Mouse (Mus musculus): ENCODE measurements at regions not wholly inside any gene's neighbourhood (a gene's known extent, or its start where the extent isn't known, plus 50 kb on each side); places are given as distances from the start of the nearest gene placed in this dataset.

- no peak for DNase-seq (ENCODE audit: low spot score)
Measured at GRCm38 (mm10) chr4:56483708-56484107, 256.2 kb upstream of the Gm26657 start.

- no peak for DNase-seq (ENCODE audit: low spot score)
Measured at GRCm38 (mm10) chr4:56456788-56457187, 283.1 kb upstream of the Gm26657 start.

DNA sequence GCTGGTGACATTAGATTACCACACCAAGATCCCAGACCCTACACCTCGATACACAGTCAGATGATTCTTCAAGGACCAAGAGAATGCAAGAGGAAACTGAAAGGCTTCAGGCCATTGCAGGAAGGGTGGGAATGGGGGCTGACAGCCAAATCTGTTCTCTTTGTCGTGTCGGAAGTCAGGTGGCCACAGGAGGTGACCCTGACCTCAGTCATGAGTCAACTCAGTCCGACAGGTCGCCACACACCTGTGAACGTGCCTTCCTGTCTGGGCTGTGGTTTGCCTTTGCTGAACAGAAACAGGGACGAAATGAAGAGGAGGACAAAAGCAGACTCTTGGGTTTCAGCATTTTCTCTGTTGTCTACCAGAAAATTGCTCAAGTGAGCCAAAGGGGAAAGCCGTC is 318.3 kb upstream of the Gm26657 start:
- DNase-seq (ENCODE audit: low spot score) = no peak

DNA sequence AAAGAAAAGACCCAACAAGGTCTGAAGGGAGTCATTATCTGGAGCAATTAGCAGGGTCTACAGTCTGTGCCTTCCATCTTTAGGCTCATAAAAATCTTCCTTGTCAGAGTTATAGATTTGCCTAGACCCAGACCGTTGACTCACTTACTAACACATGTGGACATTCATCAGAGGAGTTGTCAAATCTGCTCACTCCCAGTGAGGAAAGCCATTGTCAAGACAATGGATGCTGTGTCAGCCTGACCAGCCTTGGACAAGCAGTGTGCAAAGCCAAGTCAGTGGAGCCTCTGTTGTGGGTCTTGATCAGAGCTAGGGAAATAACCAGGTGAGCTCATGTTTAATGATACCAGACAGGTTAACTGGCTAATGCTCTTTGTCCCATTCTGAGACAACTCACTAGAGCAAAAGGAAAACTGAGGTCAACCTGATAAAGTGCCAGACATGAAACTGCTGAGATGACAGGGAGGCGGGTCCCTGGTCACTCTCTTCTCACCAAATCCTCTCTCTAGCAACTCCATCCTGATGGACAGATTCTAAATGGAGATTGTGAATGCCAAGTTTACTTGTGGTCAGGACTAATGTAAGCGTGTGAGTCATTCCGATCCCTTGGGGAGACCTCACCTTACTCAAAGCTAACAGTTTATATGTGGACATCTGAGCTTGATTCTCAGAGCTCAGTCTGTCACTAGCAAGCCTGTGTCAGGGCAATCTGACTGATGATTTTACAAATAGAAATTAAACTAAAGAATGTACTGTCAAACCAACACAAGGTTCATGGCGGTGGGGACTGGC is 320.6 kb upstream of the Gm26657 start:
- no peak for DNase-seq (ENCODE audit: low spot score)

GRCm38 (mm10) chr4:56411024-56411636 is 328.7 kb upstream of the Gm26657 start:
- DNase-seq (ENCODE audit: low spot score) = no peak

DNA sequence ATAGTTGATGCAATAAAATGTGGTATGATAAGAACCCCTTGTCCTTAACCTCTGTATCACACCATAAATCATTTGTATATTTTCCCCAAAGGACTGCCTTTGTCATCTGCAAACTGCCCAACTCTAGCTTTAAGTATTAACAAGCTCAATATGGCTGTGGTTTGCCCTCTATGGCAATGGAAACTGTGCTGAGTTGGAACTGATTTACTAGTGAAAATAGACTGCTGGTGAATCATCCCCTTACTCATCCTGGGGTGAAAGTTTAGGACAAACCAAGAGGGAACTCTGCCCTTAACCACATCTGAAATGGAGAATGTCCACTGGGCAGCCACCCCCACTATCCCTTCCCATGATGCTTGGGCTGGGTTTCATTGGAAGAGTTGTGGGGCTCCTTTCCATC is 346.1 kb upstream of the Gm26657 start:
- no peak for DNase-seq (ENCODE audit: low spot score)

DNA sequence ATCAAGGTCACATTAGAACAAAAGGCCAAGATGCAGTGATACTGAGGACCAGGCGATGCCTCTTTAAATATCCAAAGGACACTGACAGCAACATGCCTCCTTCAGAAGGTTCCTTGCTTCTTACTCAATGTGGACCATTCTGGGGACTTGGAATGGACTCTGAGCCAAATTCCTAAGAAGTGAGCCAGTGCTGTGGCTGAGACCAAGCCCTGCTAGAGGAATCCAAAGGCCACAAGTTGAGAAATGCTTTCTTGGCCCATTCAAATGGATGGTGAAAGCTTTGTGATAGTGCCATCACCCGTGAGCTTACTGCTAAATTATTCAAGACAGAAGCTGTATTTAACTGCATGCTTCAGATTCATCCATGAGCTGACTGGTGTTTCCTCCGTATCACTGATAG is 352.8 kb upstream of the Gm26657 start:
- DNase-seq (ENCODE audit: low spot score) = no peak

GRCm38 (mm10) chr4:56375745-56376144 is 364.1 kb upstream of the Gm26657 start:
- no peak for DNase-seq (ENCODE audit: low spot score)

DNA sequence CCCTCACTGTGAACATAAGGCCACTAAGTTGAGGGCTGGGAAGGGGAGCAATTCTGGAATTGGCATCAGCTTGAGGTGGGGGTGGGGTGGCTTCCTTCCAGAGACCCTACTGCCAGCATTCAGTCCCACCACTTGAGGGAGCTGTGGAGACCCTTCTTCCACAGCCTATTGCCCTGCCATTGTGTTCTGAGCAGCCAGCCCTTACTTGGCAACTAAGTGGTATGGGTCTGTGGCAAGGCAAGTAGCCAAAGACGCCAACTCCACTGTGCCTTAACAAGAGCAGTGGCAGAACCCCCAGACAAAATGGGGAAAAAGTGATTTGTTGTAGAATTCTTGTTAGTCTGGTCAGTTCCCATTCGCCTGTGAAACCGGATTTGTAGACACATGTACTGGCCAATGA is 365.4 kb upstream of the Gm26657 start:
- DNase-seq (ENCODE audit: low spot score) = no peak

DNA sequence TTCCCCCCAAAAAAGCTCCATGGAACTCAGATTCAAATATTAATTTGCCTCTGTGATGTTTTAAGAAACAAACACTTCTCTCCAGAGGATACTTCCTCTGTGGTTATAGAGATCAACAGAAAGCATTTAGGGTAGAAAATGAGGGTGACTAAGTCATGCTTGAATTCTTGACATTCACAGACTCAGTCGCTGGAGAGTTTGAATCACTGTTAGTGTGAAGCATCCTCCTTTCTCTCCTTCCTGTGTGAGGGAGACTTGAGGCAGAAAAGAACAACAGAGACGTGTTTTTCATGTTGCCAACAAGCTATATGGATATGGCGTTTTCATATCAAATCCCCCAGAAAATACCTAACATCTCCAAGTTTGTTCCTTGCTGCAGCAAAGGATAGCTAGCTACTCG is 366.1 kb upstream of the Gm26657 start:
- no peak for DNase-seq (ENCODE audit: low spot score)

DNA sequence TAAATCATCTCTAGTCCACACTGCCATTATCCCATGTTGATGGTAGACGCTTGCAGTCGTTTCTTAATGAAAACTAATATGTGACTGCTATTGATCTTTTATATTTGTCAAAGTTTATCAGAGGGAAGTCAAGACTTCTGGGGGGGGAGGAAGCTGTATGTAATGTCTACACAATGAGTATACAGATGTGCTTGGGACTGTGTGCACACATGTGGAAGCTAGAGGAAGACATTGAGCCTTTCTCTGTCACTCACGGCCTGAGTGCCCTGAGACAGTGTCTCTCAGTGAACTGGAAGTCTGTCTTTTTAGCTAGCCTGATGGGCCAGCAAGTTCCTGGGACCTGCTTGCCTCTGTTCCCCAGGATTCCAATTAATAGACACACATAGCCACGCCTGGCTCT is 366.7 kb upstream of the Gm26657 start:
- DNase-seq (ENCODE audit: low spot score) = no peak

- DNase-seq (ENCODE audit: low spot score) = no peak
Measured at GRCm38 (mm10) chr4:56372711-56373110, 367.2 kb upstream of the Gm26657 start.

DNA sequence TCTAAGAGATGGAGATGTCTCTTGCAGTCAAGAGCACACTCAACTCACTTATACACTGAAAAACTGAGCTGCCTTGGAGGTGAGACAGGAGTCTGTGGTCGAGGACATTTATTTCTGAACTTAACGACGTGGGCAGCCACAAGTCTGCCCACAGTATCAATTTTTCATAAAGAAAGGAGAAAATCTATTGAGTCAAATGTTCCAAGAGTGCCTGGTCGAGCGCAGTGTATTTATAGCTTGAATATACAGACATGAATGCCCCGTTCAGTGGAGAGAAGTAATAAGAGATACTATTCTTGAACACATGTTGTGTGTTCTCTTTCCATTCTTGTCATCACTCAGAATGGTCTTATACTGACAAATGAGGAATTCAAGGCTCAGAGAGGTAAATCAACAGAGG is 375.3 kb upstream of the Gm26657 start:
- no peak for DNase-seq (ENCODE audit: low spot score)

GRCm38 (mm10) chr4:56362121-56362520 is 377.7 kb upstream of the Gm26657 start:
- DNase-seq (ENCODE audit: low spot score) = no peak

DNA sequence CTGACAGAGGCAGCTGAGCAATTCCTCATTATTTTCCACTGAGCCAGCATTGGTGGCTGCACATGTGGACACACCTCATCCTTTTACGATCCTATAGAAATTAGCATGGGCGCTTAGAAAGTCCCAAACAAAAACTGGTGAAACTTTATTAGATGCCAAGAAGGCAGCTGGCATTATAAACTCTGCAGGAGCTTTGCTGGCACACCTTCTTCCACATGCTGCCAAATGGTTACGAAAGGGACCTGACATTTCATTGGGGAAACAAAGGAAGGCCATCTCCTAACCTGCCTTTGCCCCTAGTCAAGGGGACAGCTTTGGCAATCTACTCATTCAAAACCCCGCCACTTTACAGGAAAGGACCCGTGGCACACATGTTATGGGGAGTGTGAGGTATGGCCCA is 390.7 kb upstream of the Gm26657 start:
- no peak for DNase-seq (ENCODE audit: low spot score)

DNA sequence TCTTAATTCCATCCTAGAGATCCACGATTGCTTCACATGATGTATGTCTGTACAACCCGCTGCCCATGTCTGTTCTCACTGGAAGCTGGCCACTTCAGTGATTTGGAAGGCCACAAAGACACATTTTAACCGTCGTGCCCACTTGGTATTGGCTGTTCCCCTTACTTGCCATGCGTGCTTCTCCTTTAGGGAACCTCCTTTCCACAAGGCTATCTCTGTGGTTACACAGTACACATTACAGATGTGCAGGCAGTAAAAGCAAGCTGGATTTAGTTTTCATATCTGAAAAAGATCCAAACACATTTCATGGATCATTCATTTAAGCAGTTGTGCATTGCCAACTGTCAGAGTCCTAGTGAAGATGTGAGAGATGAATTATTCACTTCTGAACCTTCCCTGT is 414.7 kb upstream of the Gm26657 start:
- DNase-seq (ENCODE audit: low spot score) = no peak

GRCm38 (mm10) chr4:56319134-56319533 is 420.7 kb upstream of the Gm26657 start:
- no peak for DNase-seq (ENCODE audit: low spot score)

- no peak for DNase-seq (ENCODE audit: low spot score)
Measured at GRCm38 (mm10) chr4:56305664-56306330, 434.1 kb upstream of the Gm26657 start.

DNA sequence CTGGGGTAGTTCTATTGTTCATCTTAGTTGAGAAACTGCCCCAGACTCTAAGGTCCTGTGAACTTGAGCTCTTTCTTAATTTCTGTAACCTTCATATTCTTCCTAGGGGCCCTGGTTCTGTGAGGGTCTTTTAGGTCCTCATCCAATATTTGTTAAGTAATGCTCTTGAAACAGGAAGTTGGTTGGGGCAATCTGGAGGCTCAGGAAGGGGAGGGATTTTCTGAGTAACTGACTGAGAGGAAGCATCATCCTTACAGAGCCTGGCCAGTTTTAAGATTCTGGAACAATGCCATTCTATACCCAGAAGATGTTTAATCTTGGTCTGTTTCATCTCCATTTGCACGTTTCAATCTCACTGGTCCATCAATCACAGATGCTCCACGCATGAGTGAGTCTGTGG is 435.6 kb upstream of the Gm26657 start:
- no peak for DNase-seq (ENCODE audit: low spot score)

- no peak for DNase-seq (ENCODE audit: low spot score)
Measured at GRCm38 (mm10) chr4:56287980-56288379, 451.9 kb upstream of the Gm26657 start.

DNA sequence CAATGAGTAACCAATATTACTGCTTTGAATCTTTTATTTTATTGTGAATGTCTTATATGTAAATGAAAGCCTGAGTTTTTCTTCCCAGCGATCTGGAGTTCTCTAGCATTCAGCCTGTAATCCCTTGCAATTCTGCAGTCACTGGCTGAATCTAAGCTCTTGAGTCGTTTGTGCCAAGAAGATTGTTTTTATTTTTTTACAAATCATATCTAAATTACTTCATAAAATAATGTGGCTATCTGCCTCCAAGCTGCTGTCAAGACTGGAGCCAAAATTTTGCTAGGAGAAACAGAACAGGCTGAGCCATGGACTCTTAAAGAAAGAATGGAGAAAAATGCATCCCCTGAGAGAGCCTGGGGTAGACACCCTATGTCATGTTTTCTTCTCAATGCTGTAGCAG is 455.4 kb upstream of the Gm26657 start:
- DNase-seq (ENCODE audit: low spot score) = no peak

DNA sequence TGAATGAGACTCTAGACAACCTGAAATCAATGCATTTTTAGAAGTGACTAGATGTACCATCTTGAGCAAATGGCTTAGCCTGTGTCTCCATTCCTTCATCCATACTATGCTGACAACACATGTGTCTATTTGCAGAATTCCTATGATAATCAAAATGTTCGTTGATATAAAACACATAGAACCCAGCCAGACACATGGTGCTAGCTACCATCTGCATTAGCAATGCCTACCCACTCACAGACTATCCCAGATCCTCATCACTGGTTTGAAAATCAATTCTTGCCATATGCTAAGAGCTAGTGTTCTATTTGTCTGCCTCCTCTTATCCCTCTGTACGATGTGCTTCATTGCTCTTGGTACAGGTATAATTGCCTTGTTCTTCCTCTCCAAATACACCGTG is 464.0 kb upstream of the Gm26657 start:
- DNase-seq (ENCODE audit: low spot score) = no peak

DNA sequence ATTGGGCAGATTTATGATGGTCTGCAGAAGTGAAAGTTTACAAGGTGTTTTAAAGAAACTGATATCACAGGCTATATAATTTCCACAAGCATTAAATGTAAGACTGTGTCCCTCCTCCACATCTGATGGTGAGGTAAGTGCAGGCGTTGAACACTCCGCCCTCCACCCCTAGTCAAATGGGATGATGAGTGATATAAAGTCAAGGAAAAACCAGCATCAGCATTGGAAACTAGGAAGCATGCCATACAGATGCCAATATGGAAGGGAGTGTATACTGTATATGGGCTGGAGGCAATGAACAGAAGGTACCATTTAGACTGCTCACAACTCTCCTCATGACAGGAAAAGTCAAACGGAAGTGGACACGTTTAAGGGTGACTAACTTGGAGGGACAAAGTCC is 468.5 kb upstream of the Gm26657 start:
- DNase-seq (ENCODE audit: low spot score) = no peak

Measured in urinary bladder, postnatal 25 days (tissue).